Mouse (Mus musculus) inflammation-experienced regulatory T-cells, adult 6 months (primary cell): ENCODE data around the gene Ppat. TPM values are rescaled to one million over a fixed set of nuclear protein-coding genes. Genes with fewer than 3 reads are reported as not detected.
"Not testable (repeated sequence)": the region's sequence is repeated elsewhere in the genome, so short reads cannot be mapped to it uniquely, and the experiment has no call there.

Source experiments
- ATAC-seq: one replicate; pipeline ENCODE4 v1.8.0; 2017
- polyA plus RNA-seq, 3 experiments: library from polyadenylated mRNA; unstranded; fragments of 100-300 nt; shearing (Covaris generic); gene quantifications; one replicate each; pipeline ENCODE4 v1.2.1; 2017

The Ppat gene
- polyA plus RNA-seq, 3 experiments from 2014 or later = 24.3 to 31.7 (median 27.8) TPM

GRCm38 (mm10) chr5:76947142-76947541 is 4.2 kb downstream of the Ppat start:
- no peak for ATAC-seq

- ATAC-seq = no peak
These were observed 5.7 kb downstream of the Ppat start for GRCm38 (mm10) chr5:76945678-76946033.

GRCm38 (mm10) chr5:76944965-76945677 is 6.3 kb downstream of the Ppat start:
- ATAC-seq = no peak

- ATAC-seq = no peak
These were observed 8.9 kb downstream of the Ppat start for GRCm38 (mm10) chr5:76942505-76942904.

- no peak for ATAC-seq
These were observed 9.4 kb downstream of the Ppat start for GRCm38 (mm10) chr5:76941975-76942374.

GRCm38 (mm10) chr5:76939717-76940116 is 11.7 kb downstream of the Ppat start:
- ATAC-seq = no peak

- no peak for ATAC-seq
These were observed 22.0 kb downstream of the Ppat start for GRCm38 (mm10) chr5:76929180-76929877.

GRCm38 (mm10) chr5:76928124-76928832 is 23.1 kb downstream of the Ppat start:
- ATAC-seq = no peak

GRCm38 (mm10) chr5:76924296-76924695 is 27.1 kb downstream of the Ppat start:
- no peak for ATAC-seq

GRCm38 (mm10) chr5:76923428-76923827 is 27.9 kb downstream of the Ppat start:
- no peak for ATAC-seq

GRCm38 (mm10) chr5:76922833-76923232 is 28.5 kb downstream of the Ppat start:
- ATAC-seq = no peak

GRCm38 (mm10) chr5:76912522-76912921 is 38.9 kb downstream of the Ppat start:
- ATAC-seq = not testable (repeated sequence)

- ATAC-seq = no peak
These were observed 40.6 kb downstream of the Ppat start for GRCm38 (mm10) chr5:76910807-76911206.

- ATAC-seq = no peak
These were observed 45.3 kb downstream of the Ppat start for GRCm38 (mm10) chr5:76906155-76906499.

- peak; percentile 92 for ATAC-seq
These were observed 45.8 kb downstream of the Ppat start, which contains the start of gene Aasdh for GRCm38 (mm10) chr5:76905405-76906154. Gene Aasdh (minus strand): TSS chr5:76905514.

- peak; percentile 35 for ATAC-seq
These were observed 46.5 kb downstream of the Ppat start for GRCm38 (mm10) chr5:76904713-76905404.

- no peak for ATAC-seq
These were observed 49.2 kb downstream of the Ppat start for GRCm38 (mm10) chr5:76902131-76902530.

GRCm38 (mm10) chr5:76893084-76893483 is 58.3 kb downstream of the Ppat start:
- no peak for ATAC-seq

- ATAC-seq = no peak
These were observed 58.8 kb downstream of the Ppat start for GRCm38 (mm10) chr5:76892608-76893007.

GRCm38 (mm10) chr5:76887011-76887410 is 64.4 kb downstream of the Ppat start:
- no peak for ATAC-seq

- no peak for ATAC-seq
These were observed 67.3 kb downstream of the Ppat start for GRCm38 (mm10) chr5:76884107-76884506.

- no peak for ATAC-seq
These were observed 75.1 kb downstream of the Ppat start for GRCm38 (mm10) chr5:76876106-76876758.
